Mouse (Mus musculus) kidney, embryonic 14.5 days (tissue): Measurements from ENCODE around the gene Wdr44. TPM values are rescaled to one million over a fixed set of nuclear protein-coding genes. Genes with fewer than 3 reads are reported as not detected.
A peak's percentile ranks its signal among the peaks of the same experiment; 100 is the strongest.

Experiments used
- ATAC-seq: fragments of 200-750 bp; cut with Nextera tagmentation; 2 replicates; pipeline ENCODE4 v1.8.0; 2017; ENCODE audit warnings: moderate number of reproducible peaks, mild to moderate bottlenecking, moderate TSS enrichment, moderate library complexity; ENCODE audit not compliant: low FRiP score, low TSS enrichment
- H3K27ac ChIP-seq: fragments of 300-500 bp; sonication (generic); 2 replicates; pipeline ENCODE4 v1.5.1; 2014; ENCODE audit warnings: low read depth, mild to moderate bottlenecking, low read length, moderate library complexity, mixed read lengths
- H3K27me3 ChIP-seq: fragments of 300-500 bp; sonication (generic); 2 replicates; pipeline ENCODE4 v1.6.1; 2014; ENCODE audit warnings: mild to moderate bottlenecking, low read length; ENCODE audit not compliant: control insufficient read depth, insufficient read depth
- H3K36me3 ChIP-seq: fragments of 300-500 bp; sonication (generic); 2 replicates; pipeline ENCODE4 v1.6.1; 2014; ENCODE audit warnings: low read length, mixed read lengths; ENCODE audit not compliant: control insufficient read depth, insufficient read depth
- H3K4me1 ChIP-seq: fragments of 300-500 bp; sonication (generic); 2 replicates; pipeline ENCODE4 v1.6.1; 2014; ENCODE audit warnings: low read length, mixed read lengths; ENCODE audit not compliant: control insufficient read depth, insufficient read depth
- H3K4me2 ChIP-seq: fragments of 300-500 bp; sonication (generic); replicated peaks from 2 replicates; pipeline ENCODE4 v1.6.1; 2014; ENCODE audit warnings: low read depth, mild to moderate bottlenecking, low read length
- H3K4me3 ChIP-seq: fragments of 300-500 bp; sonication (generic); 2 replicates; pipeline ENCODE4 v1.5.1; 2014; ENCODE audit warnings: mild to moderate bottlenecking, low read length
- H3K9ac ChIP-seq: fragments of 300-500 bp; sonication (generic); 2 replicates; pipeline ENCODE4 v1.6.1; 2014; ENCODE audit warnings: low read depth, mild to moderate bottlenecking, low read length, moderate library complexity
- H3K9me3 ChIP-seq: fragments of 300-500 bp; sonication (generic); 2 replicates; pipeline ENCODE4 v1.6.1; 2016; ENCODE audit warnings: low read length; ENCODE audit not compliant: control insufficient read depth
- WGBS: fragments of 180-500 bp; shearing (Covaris S2); extraction: QIAGEN DNeasy Blood & Tissue Kit; methylation state at CpG from one replicate; pipeline ENCODE4 v1.1.7; 2014; 5-methylcytosine and 5-hydroxymethylcytosine counted together
- polyA plus RNA-seq: library from polyadenylated mRNA; unstranded; fragments of >200 nt; fragmentation: Nextera tagmentation; extraction: Ambion mirVana; gene quantifications from 2 replicates; pipeline ENCODE4 v1.2.1, GENCODE M21; 2014

The Wdr44 gene
- polyA plus RNA-seq, 1 experiment from 2014 or later: 5.8 TPM

- 74% methylated on average over 3 of the region's 3 CpGs for WGBS
- H3K4me3 ChIP-seq: peak overlapping the region; percentile 54; the same call in 1 of the 2 replicates
- no peak overlapping the region for H3K9ac ChIP-seq
- H3K36me3 ChIP-seq: no peaks in the 10 kb centered on the region
- H3K4me2 ChIP-seq: no peak overlapping the region
- H3K27ac ChIP-seq: no peak overlapping the region
- no peaks in the 10 kb centered on the region for H3K9me3 ChIP-seq
- no peaks in the 10 kb centered on the region for H3K27me3 ChIP-seq
- H3K4me1 ChIP-seq: no peaks in the 10 kb centered on the region
- ATAC-seq: no peak
Observed at GRCm38 (mm10) chrX:23694588-23694987, 1.7 kb downstream of the Wdr44 start.

- ATAC-seq: no peak
- H3K9me3 ChIP-seq: no peaks in the 10 kb centered on the region
- no peak overlapping the region for H3K27ac ChIP-seq
- H3K4me2 ChIP-seq: no peak overlapping the region
- no peak overlapping the region for H3K9ac ChIP-seq
- no peaks in the 10 kb centered on the region for H3K27me3 ChIP-seq
- H3K4me3 ChIP-seq: no peak overlapping the region
- no peaks in the 10 kb centered on the region for H3K4me1 ChIP-seq
- H3K36me3 ChIP-seq: no peaks in the 10 kb centered on the region
Observed at GRCm38 (mm10) chrX:23695109-23695508, 2.3 kb downstream of the Wdr44 start.

GRCm38 (mm10) chrX:23697346-23697745, 4.5 kb downstream of the Wdr44 start:
- Histone ChIP-seq H3K9me3 (no peaks in the 10 kb centered on the region), H3K4me1 (no peaks in the 10 kb centered on the region), H3K36me3 (no peaks in the 10 kb centered on the region), H3K4me2 (no peak overlapping the region), H3K4me3 (no peak overlapping the region), H3K9ac (no peak overlapping the region), H3K27me3 (no peaks in the 10 kb centered on the region), H3K27ac (no peak overlapping the region)
- 89% methylated on average over 2 of the region's 2 CpGs for WGBS
- no peak for ATAC-seq

- no peak overlapping the region for H3K27ac ChIP-seq
- no peaks in the 10 kb centered on the region for H3K4me1 ChIP-seq
- H3K9me3 ChIP-seq: no peaks in the 10 kb centered on the region
- H3K4me3 ChIP-seq: no peak overlapping the region
- no peak overlapping the region for H3K4me2 ChIP-seq
- WGBS: 95% methylated on average over 1 of the region's 1 CpGs
- H3K27me3 ChIP-seq: no peaks in the 10 kb centered on the region
- no peaks in the 10 kb centered on the region for H3K36me3 ChIP-seq
- no peak for ATAC-seq
- H3K9ac ChIP-seq: no peak overlapping the region
Observed at GRCm38 (mm10) chrX:23699023-23699422, 6.2 kb downstream of the Wdr44 start.

- no peaks in the 10 kb centered on the region for H3K9me3 ChIP-seq
- no peaks in the 10 kb centered on the region for H3K27me3 ChIP-seq
- no peaks in the 10 kb centered on the region for H3K4me1 ChIP-seq
- no peak for ATAC-seq
- no peak overlapping the region for H3K27ac ChIP-seq
- no peak overlapping the region for H3K4me3 ChIP-seq
- no peak overlapping the region for H3K4me2 ChIP-seq
- 93% methylated on average over 1 of the region's 1 CpGs for WGBS
- H3K9ac ChIP-seq: no peak overlapping the region
- no peaks in the 10 kb centered on the region for H3K36me3 ChIP-seq
Observed at GRCm38 (mm10) chrX:23717247-23717646, 24.4 kb downstream of the Wdr44 start.

- WGBS: 69% methylated on average over 1 of the region's 1 CpGs
- Histone ChIP-seq H3K27me3 (no peaks in the 10 kb centered on the region), H3K9me3 (no peaks in the 10 kb centered on the region), H3K4me1 (no peaks in the 10 kb centered on the region), H3K4me3 (no peak overlapping the region), H3K36me3 (no peaks in the 10 kb centered on the region), H3K27ac (no peak overlapping the region), H3K9ac (no peak overlapping the region), H3K4me2 (no peak overlapping the region)
- ATAC-seq: no peak
Observed at GRCm38 (mm10) chrX:23727463-23727862, 34.6 kb downstream of the Wdr44 start.

- no peak overlapping the region for H3K4me2 ChIP-seq
- no peak overlapping the region for H3K4me3 ChIP-seq
- no peaks in the 10 kb centered on the region for H3K4me1 ChIP-seq
- H3K27ac ChIP-seq: no peak overlapping the region
- no peaks in the 10 kb centered on the region for H3K9me3 ChIP-seq
- no peaks in the 10 kb centered on the region for H3K36me3 ChIP-seq
- whole genome bisulfite sequencing: 67% methylated on average over 1 of the region's 1 CpGs
- no peak for ATAC-seq
- no peaks in the 10 kb centered on the region for H3K27me3 ChIP-seq
- H3K9ac ChIP-seq: no peak overlapping the region
Observed at GRCm38 (mm10) chrX:23754671-23755070, 61.8 kb downstream of the Wdr44 start.

GRCm38 (mm10) chrX:23767849-23768248, 75.0 kb downstream of the Wdr44 start:
- no peak overlapping the region for H3K4me3 ChIP-seq
- no peak overlapping the region for H3K9ac ChIP-seq
- no peaks in the 10 kb centered on the region for H3K27me3 ChIP-seq
- no peak overlapping the region for H3K27ac ChIP-seq
- WGBS: 59% methylated on average over 1 of the region's 1 CpGs
- no peaks in the 10 kb centered on the region for H3K9me3 ChIP-seq
- H3K4me1 ChIP-seq: no peaks in the 10 kb centered on the region
- H3K36me3 ChIP-seq: no peaks in the 10 kb centered on the region
- ATAC-seq: no peak
- no peak overlapping the region for H3K4me2 ChIP-seq

GRCm38 (mm10) chrX:23807125-23807524, 114.3 kb downstream of the Wdr44 start:
- Histone ChIP-seq H3K36me3 (no peaks in the 10 kb centered on the region), H3K9ac (no peak overlapping the region), H3K27ac (no peak overlapping the region), H3K4me3 (no peak overlapping the region), H3K4me2 (no peak overlapping the region), H3K9me3 (no peaks in the 10 kb centered on the region), H3K4me1 (no peaks in the 10 kb centered on the region), H3K27me3 (no peaks in the 10 kb centered on the region)
- ATAC-seq: no peak
- 87% methylated on average over 3 of the region's 3 CpGs for WGBS

GRCm38 (mm10) chrX:23810365-23810764, 117.5 kb downstream of the Wdr44 start:
- Histone ChIP-seq H3K9me3 (no peaks in the 10 kb centered on the region), H3K27ac (no peak overlapping the region), H3K4me1 (no peaks in the 10 kb centered on the region), H3K27me3 (no peaks in the 10 kb centered on the region), H3K4me2 (no peak overlapping the region), H3K36me3 (no peaks in the 10 kb centered on the region), H3K9ac (no peak overlapping the region), H3K4me3 (no peak overlapping the region)
- no peak for ATAC-seq
- WGBS: 81% methylated on average over 2 of the region's 2 CpGs
